Comparison of ENCODE assay signal across 8 mouse cellular contexts in genomic region chr11:119268557-119269195, GRCm38 (mm10). TPM values are rescaled to one million over a fixed set of nuclear protein-coding genes. Genes with fewer than 3 reads are reported as not detected.
DNase-seq lines count a peak whose midpoint lies in the region; ATAC-seq lines count a peak whose summit lies in the region.

No protein-coding gene starts in this region.

- H3K27me3 ChIP-seq in embryonic facial prominence, embryonic 12.5 days = no peaks in the 10 kb centered on the region
- no peaks in the 10 kb centered on the region for H3K27me3 ChIP-seq in hindbrain, embryonic 16.5 days (replicated peaks; ENCODE audit: control insufficient read depth, insufficient read depth, low read length)
- H3K27me3 ChIP-seq in liver, embryonic 12.5 days (replicated peaks) = no peaks in the 10 kb centered on the region

- DNase-seq in kidney, adult 18-20 months = peak; percentile 6
- no peak for DNase-seq in kidney, postnatal 10 days
- DNase-seq in right cerebral cortex, postnatal 14 days = peak; percentile 35
- no peak for DNase-seq in ovary, postnatal 10 days (ENCODE audit: low spot score)
- no peak for DNase-seq in gastrocnemius, postnatal 14 days

- H3K4me1 ChIP-seq in embryonic facial prominence, embryonic 12.5 days = peaks cover 19% of the 10 kb centered on the region
- peaks cover 14% of the 10 kb centered on the region for H3K4me1 ChIP-seq in hindbrain, embryonic 16.5 days (ENCODE audit: control insufficient read depth, insufficient read depth, low read depth, low read length)
- H3K4me1 ChIP-seq in liver, embryonic 12.5 days = peaks cover 48% of the 10 kb centered on the region

- H3K9me3 ChIP-seq in embryonic facial prominence, embryonic 12.5 days = no peaks in the 10 kb centered on the region
- H3K9me3 ChIP-seq in hindbrain, embryonic 16.5 days (ENCODE audit: control insufficient read depth, low read length) = no peaks in the 10 kb centered on the region
- no peaks in the 10 kb centered on the region for H3K9me3 ChIP-seq in liver, embryonic 12.5 days (replicated peaks)

- intact Hi-C loops in gastrocnemius, postnatal 14 days (cut with DNase I; ENCODE audit: low total_unique reads) = no loop called here

- H3K4me2 ChIP-seq in embryonic facial prominence, embryonic 12.5 days (replicated peaks) = peak overlapping the region; percentile 94
- H3K4me2 ChIP-seq in hindbrain, embryonic 16.5 days (ENCODE audit: low read length) = peak overlapping the region; percentile 87
- peak overlapping the region; percentile 96 for H3K4me2 ChIP-seq in liver, embryonic 12.5 days

- no peak overlapping the region for H3K27ac ChIP-seq in embryonic facial prominence, embryonic 12.5 days
- peak overlapping the region; percentile 52; the same call in 1 of the 2 replicates for H3K27ac ChIP-seq in hindbrain, embryonic 16.5 days (ENCODE audit: low read depth, low read length)
- H3K27ac ChIP-seq in liver, embryonic 12.5 days = peak overlapping the region; percentile 66; the same call in 1 of the 2 replicates

- H3K9ac ChIP-seq in embryonic facial prominence, embryonic 12.5 days = peak overlapping the region; percentile 66
- H3K9ac ChIP-seq in hindbrain, embryonic 16.5 days (ENCODE audit: low read depth, low read length) = peak overlapping the region; percentile 89
- peak overlapping the region; percentile 83 for H3K9ac ChIP-seq in liver, embryonic 12.5 days

- peak overlapping the region; percentile 70 for H3K4me3 ChIP-seq in embryonic facial prominence, embryonic 12.5 days
- peak overlapping the region; percentile 80 for H3K4me3 ChIP-seq in hindbrain, embryonic 16.5 days (ENCODE audit: low read length)
- peak overlapping the region; percentile 74 for H3K4me3 ChIP-seq in liver, embryonic 12.5 days

- ATAC-seq in embryonic facial prominence, embryonic 12.5 days (ENCODE audit: insufficient number of reproducible peaks, insufficient read depth, low FRiP score, low TSS enrichment) = no peak
- ATAC-seq in hindbrain, embryonic 16.5 days = no peak
- ATAC-seq in liver, embryonic 12.5 days = no peak

- 81% methylated on average over 16 of the region's 16 CpGs for WGBS in embryonic facial prominence, embryonic 12.5 days
- 72% methylated on average over 16 of the region's 16 CpGs for WGBS in hindbrain, embryonic 16.5 days
- WGBS in liver, embryonic 12.5 days (ENCODE audit: insufficient replicate concordance) = 74% methylated on average over 16 of the region's 16 CpGs

- peaks cover 11% of the 10 kb centered on the region for H3K36me3 ChIP-seq in embryonic facial prominence, embryonic 12.5 days
- H3K36me3 ChIP-seq in hindbrain, embryonic 16.5 days (ENCODE audit: control insufficient read depth, insufficient read depth, low read length) = peaks cover 7% of the 10 kb centered on the region
- peaks cover 32% of the 10 kb centered on the region for H3K36me3 ChIP-seq in liver, embryonic 12.5 days

RNA-seq across cellular contexts. Expression of gene Gaa, which starts 1.0 kb away (rescaled TPM):
- 54.1 and 57.6 TPM in 2 replicates for polyA plus RNA-seq in embryonic facial prominence, embryonic 12.5 days (2016; fragmentation: Nextera tagmentation; extraction: Ambion mirVana)
- polyA plus RNA-seq in hindbrain, embryonic 16.5 days (2015; fragmentation: Nextera tagmentation; extraction: Ambion mirVana) = 121 and 131 TPM in 2 replicates
- 26.4 and 27.3 TPM in 2 replicates for polyA plus RNA-seq in liver, embryonic 12.5 days (2016; fragmentation: Nextera tagmentation; extraction: Ambion mirVana)
- total RNA-seq in gastrocnemius, postnatal 14 days (2021) = 10 to 100 TPM; 79.1 to 81.6 TPM

RNA-seq across cellular contexts. Expression of gene Eif4a3, which starts 31.2 kb away (rescaled TPM):
- polyA plus RNA-seq in embryonic facial prominence, embryonic 12.5 days (2016; fragmentation: Nextera tagmentation; extraction: Ambion mirVana) = 343 and 361 TPM in 2 replicates
- 241 and 243 TPM in 2 replicates for polyA plus RNA-seq in hindbrain, embryonic 16.5 days (2015; fragmentation: Nextera tagmentation; extraction: Ambion mirVana)
- polyA plus RNA-seq in liver, embryonic 12.5 days (2016; fragmentation: Nextera tagmentation; extraction: Ambion mirVana) = 247 and 262 TPM in 2 replicates
- total RNA-seq in gastrocnemius, postnatal 14 days (2021) = 10 to 100 TPM; 43.8 to 52.4 TPM

RNA-seq across cellular contexts. Expression of gene Card14, which starts 38.9 kb away (rescaled TPM):
- polyA plus RNA-seq in embryonic facial prominence, embryonic 12.5 days (2016; fragmentation: Nextera tagmentation; extraction: Ambion mirVana) = 0.28 and 0.52 TPM in 2 replicates
- polyA plus RNA-seq in hindbrain, embryonic 16.5 days (2015; fragmentation: Nextera tagmentation; extraction: Ambion mirVana) = 0.50 and 0.55 TPM in 2 replicates
- polyA plus RNA-seq in liver, embryonic 12.5 days (2016; fragmentation: Nextera tagmentation; extraction: Ambion mirVana) = 0.23 and 0.26 TPM in 2 replicates
- total RNA-seq in gastrocnemius, postnatal 14 days (2021) = 1 to 10 TPM in 1 of 2 experiments, under 1 TPM in 1; 0.64 to 1.3 TPM

RNA-seq across cellular contexts. Expression of gene Ccdc40, which starts 40.3 kb away (rescaled TPM):
- polyA plus RNA-seq in embryonic facial prominence, embryonic 12.5 days (2016; fragmentation: Nextera tagmentation; extraction: Ambion mirVana) = 10.5 and 11.6 TPM in 2 replicates
- polyA plus RNA-seq in hindbrain, embryonic 16.5 days (2015; fragmentation: Nextera tagmentation; extraction: Ambion mirVana) = 16.5 and 17.2 TPM in 2 replicates
- polyA plus RNA-seq in liver, embryonic 12.5 days (2016; fragmentation: Nextera tagmentation; extraction: Ambion mirVana) = 1.8 and 2.4 TPM in 2 replicates
- not detected for total RNA-seq in gastrocnemius, postnatal 14 days (2021)

RNA-seq across cellular contexts. Expression of gene Tbc1d16, which starts 40.4 kb away (rescaled TPM):
- 20.3 and 20.9 TPM in 2 replicates for polyA plus RNA-seq in embryonic facial prominence, embryonic 12.5 days (2016; fragmentation: Nextera tagmentation; extraction: Ambion mirVana)
- 47.9 and 54.9 TPM in 2 replicates for polyA plus RNA-seq in hindbrain, embryonic 16.5 days (2015; fragmentation: Nextera tagmentation; extraction: Ambion mirVana)
- polyA plus RNA-seq in liver, embryonic 12.5 days (2016; fragmentation: Nextera tagmentation; extraction: Ambion mirVana) = 1.8 and 2.0 TPM in 2 replicates
- 10 to 100 TPM; 14.3 to 18.5 TPM for total RNA-seq in gastrocnemius, postnatal 14 days (2021)

Comparison
In these comparisons a context has a peak if more than half of its experiments do, and no peak if none do; other contexts are left out.
1. DNase-seq: peak in kidney, adult 18-20 months (single experiment) and right cerebral cortex, postnatal 14 days (single experiment); none in kidney, postnatal 10 days (single experiment), ovary, postnatal 10 days (single experiment) and gastrocnemius, postnatal 14 days (single experiment).
2. Peak in every context shown above with its lines, with median percentiles within 50 percentile points of each other: H3K4me2 ChIP-seq, H3K4me3 ChIP-seq and H3K9ac ChIP-seq.